Mouse (Mus musculus): ENCODE results near the gene Pheta1. TPM values are rescaled to one million over a fixed set of nuclear protein-coding genes. Genes with fewer than 3 reads are reported as not detected.

Gene Pheta1
- polyA plus RNA-seq, 1 experiment = 17.6 TPM

- Histone ChIP-seq H3K27me3 (ENCODE audit: control insufficient read depth, insufficient read depth, low read length) (no peaks in the 10 kb centered on the region), H3K4me3 (replicated peaks; ENCODE audit: insufficient read depth, low read depth, low read length) (no peak overlapping the region), H3K27ac (ENCODE audit: insufficient read depth, low read length) (no peak overlapping the region), H3K4me1 (ENCODE audit: control insufficient read depth, insufficient read depth, low read length) (no peaks in the 10 kb centered on the region)
- WGBS = 85% methylated on average over 5 of the region's 5 CpGs
- TF ChIP-seq CTCF (IDR thresholded peaks at IDR 0.05; ENCODE audit: borderline replicate concordance, insufficient read depth, low read depth, low read length) (no peak), POLR2A (IDR thresholded peaks at IDR 0.05; ENCODE audit: borderline replicate concordance, insufficient read depth, low read length) (no peak)
- no peak for DNase-seq
Measured at GRCm38 (mm10) chr5:121867963-121868362, 19.2 kb downstream of the Pheta1 start.

- WGBS = 90% methylated on average over 6 of the region's 6 CpGs
- TF ChIP-seq POLR2A (IDR thresholded peaks at IDR 0.05; ENCODE audit: borderline replicate concordance, insufficient read depth, low read length) (no peak), CTCF (IDR thresholded peaks at IDR 0.05; ENCODE audit: borderline replicate concordance, insufficient read depth, low read depth, low read length) (no peak)
- Histone ChIP-seq H3K4me3 (replicated peaks; ENCODE audit: insufficient read depth, low read depth, low read length) (no peak overlapping the region), H3K27ac (ENCODE audit: insufficient read depth, low read length) (no peak overlapping the region), H3K27me3 (ENCODE audit: control insufficient read depth, insufficient read depth, low read length) (no peaks in the 10 kb centered on the region), H3K4me1 (ENCODE audit: control insufficient read depth, insufficient read depth, low read length) (no peaks in the 10 kb centered on the region)
- no peak for DNase-seq
Measured at GRCm38 (mm10) chr5:121870832-121871231, 22.0 kb downstream of the Pheta1 start.

GRCm38 (mm10) chr5:121871515-121872030 lies 22.8 kb downstream of the Pheta1 start:
- TF ChIP-seq CTCF (IDR thresholded peaks at IDR 0.05; ENCODE audit: borderline replicate concordance, insufficient read depth, low read depth, low read length) = no peak
- TF ChIP-seq POLR2A (IDR thresholded peaks at IDR 0.05; ENCODE audit: borderline replicate concordance, insufficient read depth, low read length) = no peak
- Histone ChIP-seq H3K4me3 (replicated peaks; ENCODE audit: insufficient read depth, low read depth, low read length) (no peak overlapping the region), H3K27ac (ENCODE audit: insufficient read depth, low read length) (no peak overlapping the region), H3K27me3 (ENCODE audit: control insufficient read depth, insufficient read depth, low read length) (no peaks in the 10 kb centered on the region), H3K4me1 (ENCODE audit: control insufficient read depth, insufficient read depth, low read length) (no peaks in the 10 kb centered on the region)
- 83% methylated on average over 13 of the region's 13 CpGs for WGBS
- DNase-seq = no peak

GRCm38 (mm10) chr5:121872158-121872557 lies 23.4 kb downstream of the Pheta1 start:
- no peaks in the 10 kb centered on the region for H3K4me1 ChIP-seq (ENCODE audit: control insufficient read depth, insufficient read depth, low read length)
- 32% methylated on average over 4 of the region's 4 CpGs for whole genome bisulfite sequencing
- TF ChIP-seq CTCF (IDR thresholded peaks at IDR 0.05; ENCODE audit: borderline replicate concordance, insufficient read depth, low read depth, low read length) = peak; percentile 97
- TF ChIP-seq POLR2A (IDR thresholded peaks at IDR 0.05; ENCODE audit: borderline replicate concordance, insufficient read depth, low read length) = no peak
- DNase-seq = peak; percentile 63 to 83
- no peak overlapping the region for H3K4me3 ChIP-seq (replicated peaks; ENCODE audit: insufficient read depth, low read depth, low read length)
- no peaks in the 10 kb centered on the region for H3K27me3 ChIP-seq (ENCODE audit: control insufficient read depth, insufficient read depth, low read length)
- no peak overlapping the region for H3K27ac ChIP-seq (ENCODE audit: insufficient read depth, low read length)

GRCm38 (mm10) chr5:121875041-121875440 lies 26.3 kb downstream of the Pheta1 start:
- TF ChIP-seq CTCF (IDR thresholded peaks at IDR 0.05; ENCODE audit: borderline replicate concordance, insufficient read depth, low read depth, low read length) (no peak), POLR2A (IDR thresholded peaks at IDR 0.05; ENCODE audit: borderline replicate concordance, insufficient read depth, low read length) (no peak)
- 93% methylated on average over 12 of the region's 12 CpGs for WGBS
- DNase-seq = no peak
- no peaks in the 10 kb centered on the region for H3K4me1 ChIP-seq (ENCODE audit: control insufficient read depth, insufficient read depth, low read length)
- H3K4me3 ChIP-seq (replicated peaks; ENCODE audit: insufficient read depth, low read depth, low read length) = no peak overlapping the region
- no peak overlapping the region for H3K27ac ChIP-seq (ENCODE audit: insufficient read depth, low read length)
- no peaks in the 10 kb centered on the region for H3K27me3 ChIP-seq (ENCODE audit: control insufficient read depth, insufficient read depth, low read length)

- no peak for DNase-seq
- Histone ChIP-seq H3K27me3 (ENCODE audit: control insufficient read depth, insufficient read depth, low read length) (no peaks in the 10 kb centered on the region), H3K4me1 (ENCODE audit: control insufficient read depth, insufficient read depth, low read length) (no peaks in the 10 kb centered on the region), H3K4me3 (replicated peaks; ENCODE audit: insufficient read depth, low read depth, low read length) (no peak overlapping the region), H3K27ac (ENCODE audit: insufficient read depth, low read length) (no peak overlapping the region)
- 58% methylated on average over 12 of the region's 12 CpGs for WGBS
- TF ChIP-seq CTCF (IDR thresholded peaks at IDR 0.05; ENCODE audit: borderline replicate concordance, insufficient read depth, low read depth, low read length) = no peak
- TF ChIP-seq POLR2A (IDR thresholded peaks at IDR 0.05; ENCODE audit: borderline replicate concordance, insufficient read depth, low read length) = no peak
Measured at GRCm38 (mm10) chr5:121876901-121877300, 28.1 kb downstream of the Pheta1 start.

GRCm38 (mm10) chr5:121878703-121879102 lies 29.9 kb downstream of the Pheta1 start:
- Histone ChIP-seq H3K27me3 (ENCODE audit: control insufficient read depth, insufficient read depth, low read length) (no peaks in the 10 kb centered on the region), H3K27ac (ENCODE audit: insufficient read depth, low read length) (no peak overlapping the region), H3K4me1 (ENCODE audit: control insufficient read depth, insufficient read depth, low read length) (no peaks in the 10 kb centered on the region), H3K4me3 (replicated peaks; ENCODE audit: insufficient read depth, low read depth, low read length) (no peak overlapping the region)
- 20% methylated on average over 17 of the region's 17 CpGs for WGBS
- TF ChIP-seq CTCF (IDR thresholded peaks at IDR 0.05; ENCODE audit: borderline replicate concordance, insufficient read depth, low read depth, low read length) (no peak), POLR2A (IDR thresholded peaks at IDR 0.05; ENCODE audit: borderline replicate concordance, insufficient read depth, low read length) (no peak)
- DNase-seq = no peak

GRCm38 (mm10) chr5:121879211-121879610 lies 30.4 kb downstream of the Pheta1 start:
- Histone ChIP-seq H3K4me3 (replicated peaks; ENCODE audit: insufficient read depth, low read depth, low read length) (no peak overlapping the region), H3K27ac (ENCODE audit: insufficient read depth, low read length) (no peak overlapping the region), H3K4me1 (ENCODE audit: control insufficient read depth, insufficient read depth, low read length) (no peaks in the 10 kb centered on the region), H3K27me3 (ENCODE audit: control insufficient read depth, insufficient read depth, low read length) (no peaks in the 10 kb centered on the region)
- 73% methylated on average over 6 of the region's 6 CpGs for WGBS
- TF ChIP-seq CTCF (IDR thresholded peaks at IDR 0.05; ENCODE audit: borderline replicate concordance, insufficient read depth, low read depth, low read length) = peak; percentile 66; the same call in 1 of the 2 replicates
- TF ChIP-seq POLR2A (IDR thresholded peaks at IDR 0.05; ENCODE audit: borderline replicate concordance, insufficient read depth, low read length) = no peak
- DNase-seq = no peak
